Mouse (Mus musculus) monocyte, adult 2 months (primary cell): Measurements from ENCODE around the gene Csgalnact2.

ENCODE experiments used
- DNase-seq, 2 experiments: peaks; one replicate each; pipeline ENCODE4 v3.0.0; 2022; ENCODE audit warnings: low spot score in 2 of 2, low read depth in 1 of 2

Gene Csgalnact2

GRCm38 (mm10) chr6:118076748-118077147 is 62.2 kb downstream of the Csgalnact2 start:
- DNase-seq, result no peak

DNA sequence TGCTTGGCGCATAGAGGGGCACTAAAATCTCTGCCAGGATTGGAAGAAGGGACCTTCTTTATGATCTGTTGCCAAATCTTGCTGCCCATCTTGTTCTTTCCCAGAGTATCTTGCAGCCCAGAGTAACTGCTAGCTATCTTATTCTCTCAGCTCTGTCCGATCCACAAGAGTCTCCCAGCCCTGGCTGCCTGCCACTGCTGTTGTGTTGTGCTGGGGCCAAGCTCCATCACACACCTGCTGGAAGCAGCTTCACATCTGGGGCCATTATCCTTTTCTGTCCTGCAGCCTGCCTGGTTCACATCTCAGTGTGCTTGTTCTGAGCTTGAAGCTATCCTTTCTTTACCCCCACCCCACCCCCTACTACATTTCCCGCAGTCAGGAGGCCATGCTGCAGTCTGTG is 62.7 kb downstream of the Csgalnact2 start:
- DNase-seq, result no peak

DNA sequence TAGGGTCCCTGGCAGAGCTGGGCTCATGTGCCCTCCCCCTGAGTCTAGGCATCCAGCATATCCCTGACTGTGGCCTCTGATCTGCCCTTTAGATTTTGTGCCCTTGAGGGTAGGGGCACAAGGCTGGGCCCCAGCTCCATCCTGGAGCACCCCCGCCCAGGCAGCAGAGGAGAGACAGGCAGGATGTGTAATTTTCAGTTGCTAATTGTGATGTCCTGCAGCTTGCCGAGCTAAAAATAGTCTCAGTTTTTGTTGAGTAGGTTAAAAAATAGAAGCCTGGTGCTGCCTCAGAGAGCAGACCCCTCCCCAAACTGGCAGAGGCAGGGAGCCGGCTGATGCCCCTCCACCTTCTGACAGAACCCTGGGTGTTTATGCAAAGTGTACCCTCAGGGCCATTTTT is 64.8 kb downstream of the Csgalnact2 start:
- DNase-seq, result no peak

- DNase-seq, result no peak
These were observed 66.8 kb downstream of the Csgalnact2 start for GRCm38 (mm10) chr6:118072176-118072575.

GRCm38 (mm10) chr6:118071416-118071815 is 67.5 kb downstream of the Csgalnact2 start:
- no peak for DNase-seq

GRCm38 (mm10) chr6:118071013-118071350 is 68.0 kb downstream of the Csgalnact2 start:
- no peak for DNase-seq

DNA sequence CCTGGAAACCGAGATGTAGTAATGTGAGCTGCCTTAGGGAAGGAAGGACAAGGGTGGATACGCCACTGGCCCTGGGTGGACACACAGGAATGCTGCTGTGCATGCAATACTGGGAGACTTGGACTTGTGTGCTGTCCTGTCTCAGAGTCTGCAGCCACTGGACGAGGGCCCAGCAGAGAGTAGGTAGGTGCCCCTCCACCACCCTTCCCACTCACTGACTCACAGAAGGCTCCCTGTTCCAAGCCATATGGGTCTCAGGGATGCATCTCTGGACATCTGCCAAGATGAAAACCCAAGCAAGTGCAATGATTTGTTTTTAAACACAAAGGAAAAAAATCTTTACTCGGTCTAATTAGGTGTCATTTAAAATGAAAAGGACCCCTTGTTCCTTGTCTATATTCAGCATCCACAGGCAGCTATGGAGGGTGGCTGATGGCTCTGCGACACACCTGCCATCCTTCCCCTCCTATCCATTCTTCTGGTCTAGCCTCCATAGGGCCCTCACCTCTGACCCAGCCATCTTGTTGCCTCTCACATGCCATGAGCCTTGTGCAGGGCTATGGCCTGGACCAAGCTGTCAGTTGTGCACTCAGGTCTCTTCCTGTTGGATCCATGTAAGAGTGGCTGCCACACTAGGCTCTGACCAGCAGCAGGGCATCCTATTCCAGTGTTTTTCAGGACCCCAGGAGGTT is 68.5 kb downstream of the Csgalnact2 start:
- no peak for DNase-seq

- no peak for DNase-seq
These were observed 71.2 kb downstream of the Csgalnact2 start for GRCm38 (mm10) chr6:118067720-118068119.

DNA sequence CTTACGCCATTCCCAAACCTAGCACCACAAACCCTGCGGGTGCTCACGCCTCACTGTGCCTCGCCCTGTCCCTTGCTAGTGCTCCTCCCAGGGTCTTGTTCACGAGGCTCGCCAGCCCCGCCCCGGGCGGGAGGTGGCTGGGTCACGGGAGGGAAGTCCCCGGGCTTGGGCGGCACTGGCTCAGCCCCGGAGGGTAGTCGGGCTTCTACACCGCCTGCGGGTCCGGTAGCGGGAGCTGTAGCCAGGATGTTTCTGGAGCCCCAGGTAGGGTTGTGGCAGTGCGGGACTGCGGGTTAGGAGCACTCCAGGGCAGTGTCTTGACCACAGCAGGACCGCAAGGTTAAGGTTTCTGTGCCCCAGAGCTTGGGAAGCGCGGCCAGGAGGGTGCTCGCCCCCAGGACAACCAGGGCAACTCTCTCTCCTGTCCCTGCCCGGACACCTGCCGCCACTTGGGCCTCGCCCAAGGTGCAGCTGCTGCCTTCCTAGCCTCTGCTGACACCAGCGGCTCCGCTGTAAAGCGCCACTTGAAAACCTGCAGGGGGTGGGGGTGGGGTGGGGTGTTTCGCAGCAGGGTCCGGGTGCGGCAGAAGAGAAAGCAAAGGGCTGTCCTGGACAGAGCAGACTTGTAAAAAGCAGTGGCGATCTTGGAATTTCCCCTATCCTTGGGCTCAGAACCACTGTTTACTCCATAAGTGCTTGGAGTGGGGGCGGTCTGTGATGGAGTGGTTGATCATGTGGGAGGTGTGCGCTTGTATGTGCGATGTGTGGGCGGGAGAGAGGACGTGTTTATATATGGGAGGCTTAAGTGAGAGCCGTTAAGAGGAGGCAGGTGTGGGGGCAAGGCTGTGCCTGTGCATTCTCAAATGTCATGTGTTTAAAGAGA is 72.5 kb downstream of the Csgalnact2 start:
- no peak for DNase-seq

GRCm38 (mm10) chr6:118065837-118066198 is 73.1 kb downstream of the Csgalnact2 start:
- DNase-seq, result no peak

DNA sequence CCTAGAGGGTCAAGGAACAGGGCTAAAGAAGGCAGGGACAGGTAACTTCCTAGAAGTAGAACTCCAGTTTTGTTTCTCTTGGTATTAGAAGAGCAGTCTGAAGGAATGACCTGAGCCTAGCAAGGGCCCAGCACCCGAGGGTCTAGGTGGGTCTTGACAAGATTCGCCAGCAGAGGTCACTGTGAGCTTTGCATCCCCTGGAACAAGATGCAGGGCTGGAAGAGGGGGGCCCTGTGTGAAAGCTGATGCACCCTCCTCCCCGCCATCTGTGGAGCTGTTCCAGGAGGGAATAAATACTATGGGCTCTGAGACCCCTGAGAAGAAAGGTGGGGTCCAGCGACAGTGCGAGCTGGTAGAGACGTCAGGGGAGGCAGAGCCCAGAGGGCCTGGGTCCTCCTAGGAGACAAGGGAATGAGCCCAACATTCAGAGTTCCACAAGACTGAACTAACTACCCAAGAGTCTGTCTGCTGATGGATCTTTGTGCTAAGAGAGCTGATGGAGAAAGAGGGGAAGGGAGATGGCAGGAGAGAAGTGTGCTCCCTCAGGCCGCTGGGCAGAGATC is 73.9 kb downstream of the Csgalnact2 start:
- DNase-seq, result no peak

DNA sequence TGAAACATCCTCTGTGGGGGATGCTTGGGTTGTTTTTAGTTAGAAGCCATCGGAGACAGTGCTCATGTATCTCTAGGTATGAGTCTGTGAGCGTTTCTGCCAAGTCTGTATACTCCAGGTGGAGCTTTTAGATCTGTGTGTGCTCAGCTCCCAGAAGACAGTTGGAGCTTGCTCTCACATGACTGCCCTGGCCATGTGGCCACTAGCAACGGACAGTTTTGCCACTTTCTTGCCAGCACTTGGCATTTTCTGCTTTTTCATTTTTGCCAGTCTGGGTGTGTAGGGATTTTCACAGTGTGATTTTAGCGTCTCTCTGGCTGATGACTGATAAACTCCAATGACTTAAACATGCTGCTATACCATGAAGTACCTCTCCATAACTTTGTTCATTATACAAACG is 75.7 kb downstream of the Csgalnact2 start:
- no peak for DNase-seq

DNA sequence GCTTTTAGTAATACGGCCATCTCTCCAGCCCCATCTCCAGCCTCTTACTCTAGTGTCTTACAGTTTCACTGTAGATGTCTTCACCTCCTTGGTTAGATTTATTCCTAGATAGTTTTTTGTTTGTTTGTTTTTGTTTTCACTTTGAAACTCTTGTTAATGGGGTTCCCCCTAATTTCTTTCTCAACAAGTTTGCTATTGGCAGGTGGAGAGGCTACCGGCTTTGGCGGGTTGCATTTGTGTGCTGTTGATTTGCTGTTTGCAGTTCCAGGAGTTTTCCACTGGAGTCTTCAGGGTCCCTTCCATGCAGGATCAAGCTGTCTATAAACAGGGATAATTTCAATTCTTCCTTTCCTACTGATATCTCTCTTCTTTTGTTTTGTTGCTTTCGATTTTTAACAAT is 77.7 kb downstream of the Csgalnact2 start:
- DNase-seq, result no peak
